Mouse (Mus musculus) ES-E14 (cell line): ENCODE data around the gene Il22ra2.

Experiments used
- MAFK ChIP-seq: IDR thresholded peaks from 2 replicates; pipeline ENCODE4 v1.6.1; 2014; ENCODE audit warnings: mild to moderate bottlenecking, low read depth, low read length, inconsistent platforms; ENCODE audit not compliant: insufficient read depth
- ZNF384 ChIP-seq: IDR thresholded peaks from 2 replicates; pipeline ENCODE4 v1.6.1; 2012; ENCODE audit warnings: low read depth, low read length, inconsistent platforms

GRCm38 (mm10) chr10:19600093-19600420 is 21.7 kb upstream of the Il22ra2 start:
- TF ChIP-seq ZNF384 (no peak), MAFK (no peak)
